Mouse (Mus musculus): ENCODE results near the gene Rgs18. TPM values are rescaled to one million over a fixed set of nuclear protein-coding genes. Genes with fewer than 3 reads are reported as not detected.

The Rgs18 gene
- total RNA-seq (2021), result under 1 TPM; 0.18 to 0.29 TPM
- long read RNA-seq, experiment 1, result 0 reads
- long read RNA-seq, experiment 2, result 0 reads

- no peak for DNase-seq
Measured at GRCm38 (mm10) chr1:144775331-144775730, at the start of gene Rgs18. Gene Rgs18 (minus strand): TSS chr1:144775435.

- DNase-seq, result no peak
Measured at GRCm38 (mm10) chr1:144774394-144774793, 841 bp downstream of the Rgs18 start.

GRCm38 (mm10) chr1:144766218-144766617 is 9.0 kb downstream of the Rgs18 start:
- DNase-seq, result no peak

- DNase-seq, result no peak
Measured at GRCm38 (mm10) chr1:144760792-144761191, 14.4 kb downstream of the Rgs18 start.

- DNase-seq, result no peak
Measured at GRCm38 (mm10) chr1:144750763-144751162, 24.5 kb downstream of the Rgs18 start.

- no peak for DNase-seq
Measured at GRCm38 (mm10) chr1:144746182-144746581, 29.1 kb downstream of the Rgs18 start.

GRCm38 (mm10) chr1:144737739-144738138 is 37.5 kb downstream of the Rgs18 start:
- no peak for DNase-seq

GRCm38 (mm10) chr1:144720736-144721135 is 54.5 kb downstream of the Rgs18 start:
- DNase-seq, result no peak

- DNase-seq, result no peak
Measured at GRCm38 (mm10) chr1:144704373-144704772, 70.9 kb downstream of the Rgs18 start.

Other genes with a start within 250 kb of the Rgs18 start
- gene Rgs21, start 207.8 kb downstream of the Rgs18 start, total RNA-seq (2021), result not detected